Mouse (Mus musculus) spleen, postnatal 0 days (tissue): Measurements from ENCODE around the gene Hcfc1. TPM values are rescaled to one million over a fixed set of nuclear protein-coding genes. Genes with fewer than 3 reads are reported as not detected.

Experiments
- polyA plus RNA-seq: library from polyadenylated mRNA; unstranded; fragments of >200 nt; fragmentation: Nextera tagmentation; extraction: Ambion mirVana; gene quantifications from 2 replicates; pipeline ENCODE4 v1.2.1, GENCODE M21; 2015

Gene Hcfc1
- polyA plus RNA-seq: 38.3 and 38.7 TPM in 2 replicates

GRCm38 (mm10) chrX:73966248-73967176, at the start of gene Hcfc1:
TSS of gene Hcfc1 (minus strand) at chrX:73966357.

GRCm38 (mm10) chrX:73930402-73931062, 35.6 kb downstream of the Hcfc1 start, which contains the start of gene Renbp:
TSS of gene Renbp (minus strand) at chrX:73930850.

DNA sequence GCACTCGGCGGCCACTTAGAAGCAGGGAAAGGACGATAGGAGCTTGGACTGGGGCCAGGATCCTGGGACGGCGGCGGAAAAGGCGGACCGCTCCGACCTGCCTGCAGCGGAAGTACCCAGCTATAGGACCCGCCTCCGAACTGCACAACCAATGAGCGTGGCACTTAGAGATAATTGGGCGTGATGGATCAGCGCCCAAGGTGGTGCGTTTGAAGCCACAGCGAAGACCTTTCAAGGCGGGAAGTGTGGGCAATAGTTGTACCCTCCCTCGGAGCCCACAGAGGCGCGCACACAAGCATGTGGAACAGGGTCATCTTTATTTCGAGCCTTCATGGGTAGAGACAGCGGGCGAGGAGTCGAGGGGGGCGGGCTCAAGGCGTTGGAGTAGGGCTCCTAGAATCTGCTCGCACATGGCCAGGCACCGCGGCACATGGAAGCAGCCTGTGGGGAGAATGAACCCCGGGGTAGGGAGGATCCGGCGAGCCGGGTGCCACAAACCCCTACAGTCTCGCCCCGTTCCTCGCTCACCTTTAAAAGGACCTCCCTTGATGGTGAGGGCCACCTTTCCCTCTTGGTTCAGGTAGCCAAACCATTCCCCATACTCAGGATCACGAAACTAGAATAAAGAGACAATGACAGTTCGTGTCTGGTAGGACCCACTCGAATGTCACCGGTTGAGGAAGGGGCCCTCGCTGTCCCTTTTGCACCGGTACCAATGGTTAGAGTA, 44.2 kb downstream of the Hcfc1 start, which contains the start of the genes Arhgap4 and Naa10:
Gene Arhgap4, minus strand, starts transcription at position 48 of the 727 bp plus-strand sequence.
Gene Naa10, minus strand, starts transcription at position 122 of the 727 bp plus-strand sequence.

GRCm38 (mm10) chrX:73895719-73896118, 70.4 kb downstream of the Hcfc1 start, which contains the start of gene L1cam:
TSS of gene L1cam (minus strand) at chrX:73896105.

Other genes starting within 250 kb of the Hcfc1 start
- 10.5 and 15.5 TPM in 2 replicates for gene Abcd1, start 249.8 kb downstream of the Hcfc1 start, polyA plus RNA-seq
- gene Plxnb3, start 209.3 kb downstream of the Hcfc1 start, polyA plus RNA-seq: 0.36 and 0.76 TPM in 2 replicates
- gene Srpk3, start 192.0 kb downstream of the Hcfc1 start, polyA plus RNA-seq: 3.0 and 5.0 TPM in 2 replicates
- gene Idh3g, start 179.5 kb downstream of the Hcfc1 start, polyA plus RNA-seq: 131 and 143 TPM in 2 replicates
- 163 and 167 TPM in 2 replicates for gene Ssr4, start 179.3 kb downstream of the Hcfc1 start, polyA plus RNA-seq
- 0.23 and 0.25 TPM in 2 replicates for gene Pdzd4, start 141.4 kb downstream of the Hcfc1 start, polyA plus RNA-seq
- 0.53 and 0.99 TPM in 2 replicates for gene Avpr2, start 74.3 kb downstream of the Hcfc1 start, polyA plus RNA-seq
- 0.27 and 0.42 TPM in 2 replicates for gene L1cam, start 70.3 kb downstream of the Hcfc1 start, polyA plus RNA-seq
- 12.1 and 16.0 TPM in 2 replicates for gene Arhgap4, start 44.5 kb downstream of the Hcfc1 start, polyA plus RNA-seq
- gene Naa10, start 44.4 kb downstream of the Hcfc1 start, polyA plus RNA-seq: 94.1 and 101 TPM in 2 replicates
- gene Renbp, start 35.5 kb downstream of the Hcfc1 start, polyA plus RNA-seq: 24.2 and 31.6 TPM in 2 replicates
- 36.2 and 38.0 TPM in 2 replicates for gene Irak1, start 57.6 kb upstream of the Hcfc1 start, polyA plus RNA-seq
- gene Opn1mw, start 161.1 kb upstream of the Hcfc1 start, polyA plus RNA-seq: not detected in 2 replicates
- gene Mecp2, start 169.0 kb upstream of the Hcfc1 start, polyA plus RNA-seq: 8.1 and 9.0 TPM in 2 replicates
- not detected in 2 replicates for gene Tex28, start 201.5 kb upstream of the Hcfc1 start, polyA plus RNA-seq
- gene Tktl1, start 210.9 kb upstream of the Hcfc1 start, polyA plus RNA-seq: 0.05 TPM in 1 of 2 replicates, not detected in the other